Mouse (Mus musculus) megakaryocyte-erythroid progenitor cell, adult 5-6 weeks (primary cell): ENCODE data around the gene March9. TPM values are rescaled to one million over a fixed set of nuclear protein-coding genes. Genes with fewer than 3 reads are reported as not detected.
"Not testable (repeated sequence)": the region's sequence is repeated elsewhere in the genome, so short reads cannot be mapped to it uniquely, and the experiment has no call there.

Experiments
- ATAC-seq: replicated peaks from 2 replicates; pipeline ENCODE4 v1.8.0; 2016; ENCODE audit warnings: mild to moderate bottlenecking, inconsistent platforms; ENCODE audit not compliant: severe bottlenecking, poor library complexity, low FRiP score, low TSS enrichment
- total RNA-seq, 2 experiments: library from RNA; stranded (forward) in 1 of 2; stranded (reverse) in 1 of 2; fragments of 200-1000, 215-1000 nt in 1 of 2; fragments of >200 nt in 1 of 2; fragmentation: Nextera tagmentation in 1 of 2; gene quantifications; 2 replicates each; pipeline ENCODE4 v1.2.3; 2014 to 2017

March9 gene
- total RNA-seq, 2 experiments from 2014 or later = not detected

- no peak for ATAC-seq
Measured at GRCm38 (mm10) chr10:127065981-127066380, 6.0 kb upstream of the March9 start.

GRCm38 (mm10) chr10:127063913-127064870 is 4.2 kb upstream of the March9 start:
- ATAC-seq = no peak

GRCm38 (mm10) chr10:127063239-127063872 is 3.4 kb upstream of the March9 start, which contains the start of gene Cdk4:
Cdk4 (plus strand) TSS chr10:127063534.
- peak; percentile 82 for ATAC-seq

- ATAC-seq = no peak
Measured at GRCm38 (mm10) chr10:127062503-127062902, 2.5 kb upstream of the March9 start.

- not testable (repeated sequence) for ATAC-seq
Measured at GRCm38 (mm10) chr10:127062101-127062500, 2.1 kb upstream of the March9 start.

- ATAC-seq = no peak
Measured at GRCm38 (mm10) chr10:127061513-127061912, 1.5 kb upstream of the March9 start.

GRCm38 (mm10) chr10:127061085-127061484 is 1.1 kb upstream of the March9 start:
- no peak for ATAC-seq

- ATAC-seq = no peak
Measured at GRCm38 (mm10) chr10:127059174-127059967, 613 bp downstream of the March9 start.

GRCm38 (mm10) chr10:127058708-127059107 is 1.3 kb downstream of the March9 start:
- ATAC-seq = no peak

- ATAC-seq = peak; percentile 78
Measured at GRCm38 (mm10) chr10:127058161-127058560, 1.8 kb downstream of the March9 start.

GRCm38 (mm10) chr10:127056490-127056889 is 3.5 kb downstream of the March9 start:
- no peak for ATAC-seq

GRCm38 (mm10) chr10:127055406-127055805 is 4.6 kb downstream of the March9 start:
- ATAC-seq = no peak

- no peak for ATAC-seq
Measured at GRCm38 (mm10) chr10:127054646-127055045, 5.3 kb downstream of the March9 start.

- no peak for ATAC-seq
Measured at GRCm38 (mm10) chr10:127050119-127050474, 9.9 kb downstream of the March9 start.

GRCm38 (mm10) chr10:127049395-127050118 is 10.4 kb downstream of the March9 start:
- peak; percentile 20; the same call in 1 of the 2 replicates for ATAC-seq

GRCm38 (mm10) chr10:127048608-127049394 is 11.2 kb downstream of the March9 start:
- peak; percentile 21; the same call in 1 of the 2 replicates for ATAC-seq

- no peak for ATAC-seq
Measured at GRCm38 (mm10) chr10:127047954-127048353, 12.0 kb downstream of the March9 start, which contains the start of gene Cyp27b1. Cyp27b1 (plus strand) TSS chr10:127048250.

GRCm38 (mm10) chr10:127043187-127043586 is 16.8 kb downstream of the March9 start:
- no peak for ATAC-seq
